Mouse (Mus musculus) MEL (cell line): ENCODE results near the gene Ppp6r2.

Experiments used
- MAFK ChIP-seq: IDR thresholded peaks from 2 replicates; pipeline ENCODE4 v1.6.1; 2011; ENCODE audit warnings: low read depth, mild to moderate bottlenecking, low read length, improper control_type of control experiment, borderline replicate concordance
- NRF1 ChIP-seq: IDR thresholded peaks from 2 replicates; pipeline ENCODE4 v1.6.1; 2014; ENCODE audit warnings: low read depth, mild to moderate bottlenecking, inconsistent platforms, low read length, improper control_type of control experiment, moderate library complexity; ENCODE audit not compliant: poor library complexity, insufficient read depth, severe bottlenecking
- SMC3 ChIP-seq: IDR thresholded peaks from 2 replicates; pipeline ENCODE4 v1.6.1; 2011; ENCODE audit warnings: low read depth, low read length, improper control_type of control experiment

DNA sequence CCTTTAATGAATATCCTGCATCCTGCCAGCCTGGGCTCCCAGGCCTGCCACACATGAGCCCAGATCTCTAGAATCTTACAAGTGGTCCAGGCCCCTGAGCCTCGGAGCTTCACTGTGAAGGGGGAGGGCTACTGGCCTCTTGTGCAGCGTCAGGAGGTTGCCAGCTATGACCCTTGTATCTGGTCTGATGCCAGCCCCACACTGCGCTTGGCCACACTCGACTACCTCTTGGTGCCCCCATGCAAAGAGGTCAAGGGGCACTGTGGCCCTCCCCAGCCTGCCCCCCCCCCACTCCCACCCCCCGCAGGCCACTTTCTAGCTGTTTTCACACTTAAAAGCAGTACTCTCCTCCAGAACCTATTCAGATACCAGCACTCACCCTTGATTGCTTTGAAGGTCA is 115.1 kb downstream of the Ppp6r2 start:
- TF ChIP-seq MAFK (no peak), NRF1 (no peak), SMC3 (no peak)
